Mouse (Mus musculus): ENCODE data around the gene Pkib.

Pkib gene

DNA sequence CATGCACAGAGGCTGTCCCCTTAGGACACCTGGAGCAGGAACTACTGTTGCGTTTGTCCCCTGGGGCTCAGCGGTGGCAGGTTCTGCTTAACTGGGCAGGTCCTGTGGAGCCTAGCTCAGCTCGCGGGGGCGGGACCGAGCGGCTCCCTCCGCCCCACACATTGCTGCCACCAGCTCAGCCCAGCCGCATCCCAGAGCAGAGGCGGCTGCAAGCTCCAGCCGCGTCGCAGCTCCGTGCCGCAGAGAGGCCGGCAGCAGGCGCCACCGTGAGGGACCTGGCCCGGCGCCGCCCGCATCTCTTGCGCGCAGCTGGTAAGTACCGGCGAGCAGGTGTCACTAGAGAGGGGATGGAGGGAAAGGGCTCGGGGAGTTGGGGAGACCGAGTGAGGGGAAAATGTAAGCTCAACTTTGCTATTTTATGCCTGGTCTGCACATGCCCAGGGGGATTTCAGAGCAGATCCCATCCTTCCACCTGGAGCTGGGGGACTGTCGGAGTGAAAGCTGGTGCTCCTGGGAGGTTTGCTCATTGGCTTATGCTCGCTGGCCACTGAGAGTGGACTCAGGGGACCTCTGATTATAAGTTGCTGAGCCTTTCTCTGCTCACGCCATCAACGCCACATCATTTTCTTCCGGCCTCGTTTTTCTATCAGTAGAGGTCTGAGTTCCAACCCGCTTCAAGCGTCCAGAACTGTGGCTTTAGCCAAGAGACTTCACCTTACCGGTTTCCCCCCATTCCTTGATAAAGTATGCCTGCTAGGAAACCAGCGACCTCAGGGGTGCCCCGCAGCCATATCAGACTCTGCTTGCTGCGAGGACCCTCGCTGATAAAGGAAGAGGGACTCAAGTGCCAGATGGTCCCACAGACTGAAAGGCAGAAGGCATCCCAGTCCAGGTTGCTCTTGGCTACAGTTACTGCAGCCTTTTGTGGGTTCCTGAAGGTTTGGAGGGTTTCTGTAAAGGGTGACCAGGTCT is at the start of gene Pkib:
Pkib (plus strand) TSS at position 86 of the 972 bp plus-strand sequence.
- DNase-seq = peak; percentile 42

DNA sequence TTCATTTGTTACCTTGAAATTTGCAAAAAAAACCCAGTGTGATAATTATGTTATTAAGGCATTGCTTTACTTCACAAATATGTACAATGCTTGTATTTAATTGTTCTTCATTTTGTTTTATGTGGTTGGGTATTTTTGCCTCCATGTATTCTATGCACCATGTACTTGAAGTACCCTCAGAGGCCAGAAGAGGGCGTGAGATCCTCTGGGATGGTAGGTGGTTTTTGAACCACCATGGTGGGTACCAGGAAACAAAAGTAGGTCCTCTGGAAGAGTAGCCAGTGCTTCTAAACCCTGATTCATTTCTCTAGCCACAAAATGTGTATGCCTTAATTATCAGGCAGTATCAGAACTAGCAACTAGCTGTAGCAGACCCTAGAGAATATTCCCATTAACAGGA is 47.9 kb upstream of the Pkib start:
- peak; percentile 7 for DNase-seq

DNA sequence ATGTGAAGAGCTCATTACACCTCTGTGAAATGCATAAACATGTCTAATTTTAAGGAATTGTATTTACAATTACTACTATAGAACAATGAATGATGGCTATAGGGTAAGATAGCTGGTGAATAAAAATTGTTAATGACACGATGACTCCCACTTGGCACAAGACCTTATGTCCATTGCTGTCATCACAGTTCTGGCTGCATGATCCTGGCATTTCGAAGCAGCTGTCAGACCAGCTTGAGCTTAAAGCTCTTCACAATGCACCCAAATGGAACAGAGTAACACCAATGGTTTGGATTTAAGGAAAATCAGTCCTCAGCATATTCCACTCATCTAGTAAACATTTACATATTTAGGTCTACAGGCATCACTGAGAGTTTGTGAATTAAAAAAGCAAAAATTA is 37.5 kb upstream of the Pkib start:
- DNase-seq = no peak

DNA sequence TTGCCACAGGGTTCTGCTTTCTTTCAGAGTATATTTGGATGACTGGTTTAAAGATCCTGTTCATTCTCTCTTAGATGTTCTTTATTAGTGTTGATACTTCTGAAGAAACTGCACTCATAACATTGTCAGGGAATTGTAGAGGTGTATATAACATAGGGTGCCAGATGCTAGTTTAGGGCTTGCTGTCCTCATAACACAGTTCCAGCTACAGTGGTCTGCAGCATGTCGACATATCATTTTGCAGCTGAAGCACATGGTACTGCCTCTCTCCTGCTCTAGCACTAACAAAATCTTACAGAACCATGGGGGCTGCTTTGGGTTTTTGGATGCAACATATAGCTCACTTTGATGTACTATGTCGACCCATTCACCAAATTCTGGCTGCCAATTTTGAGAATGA is 34.6 kb upstream of the Pkib start:
- DNase-seq = no peak

DNA sequence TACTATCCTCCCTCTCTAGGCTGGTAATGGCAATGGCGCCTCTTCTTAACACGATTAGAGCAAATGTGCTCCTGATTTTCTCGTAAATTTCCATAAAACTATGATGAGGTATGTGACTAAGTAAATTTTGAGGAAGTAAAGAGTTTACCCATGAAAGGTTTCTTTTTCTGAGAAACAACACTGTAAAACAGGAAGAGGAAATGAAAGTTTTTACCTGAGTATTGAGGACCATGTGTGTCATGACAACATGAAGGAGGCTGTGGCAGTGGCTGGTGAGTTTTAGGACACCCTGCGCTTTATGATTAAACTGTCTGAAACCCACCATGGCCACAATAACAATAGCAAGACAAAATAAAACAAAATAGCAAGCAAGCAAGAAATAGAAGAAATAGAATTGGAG is 28.8 kb upstream of the Pkib start:
- DNase-seq = no peak

DNA sequence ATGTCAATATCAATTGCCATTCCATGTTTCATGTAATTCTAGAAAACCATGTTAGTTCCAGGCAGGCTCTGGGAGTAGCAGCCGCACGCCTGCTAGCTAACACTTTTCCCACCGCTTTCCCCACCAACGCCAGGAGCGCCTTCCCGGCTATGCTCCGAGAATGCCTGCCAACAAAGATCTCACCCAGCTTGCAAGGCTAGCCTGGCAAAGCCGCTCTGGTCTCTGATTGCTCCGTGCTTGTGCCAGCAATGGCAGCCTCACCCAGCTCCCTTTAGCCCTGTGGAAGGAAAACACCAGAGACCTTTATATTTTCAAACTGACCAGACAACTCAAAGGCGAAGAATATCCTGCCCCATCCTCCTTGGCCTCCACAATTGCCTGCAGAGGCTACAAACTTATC is 8.5 kb upstream of the Pkib start:
- no peak for DNase-seq

DNA sequence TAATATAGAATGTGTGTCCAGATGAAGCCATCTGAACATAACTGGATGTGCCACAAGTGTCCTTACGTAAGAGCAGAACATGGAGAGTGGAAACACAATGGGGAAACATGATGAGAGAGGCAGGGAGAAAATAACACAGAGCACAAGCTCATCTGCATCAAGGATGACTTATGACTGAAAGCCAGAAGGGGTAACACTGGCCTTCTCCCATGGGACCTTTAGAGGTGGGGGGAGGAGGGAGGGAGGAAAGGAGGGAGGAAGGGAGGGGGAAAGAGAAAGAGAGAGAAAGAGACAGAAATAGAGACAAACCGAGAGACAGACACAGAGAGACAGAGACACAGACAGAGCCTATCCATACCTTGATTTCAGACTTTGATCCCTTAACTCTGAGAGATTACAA is 4.0 kb upstream of the Pkib start:
- no peak for DNase-seq

DNA sequence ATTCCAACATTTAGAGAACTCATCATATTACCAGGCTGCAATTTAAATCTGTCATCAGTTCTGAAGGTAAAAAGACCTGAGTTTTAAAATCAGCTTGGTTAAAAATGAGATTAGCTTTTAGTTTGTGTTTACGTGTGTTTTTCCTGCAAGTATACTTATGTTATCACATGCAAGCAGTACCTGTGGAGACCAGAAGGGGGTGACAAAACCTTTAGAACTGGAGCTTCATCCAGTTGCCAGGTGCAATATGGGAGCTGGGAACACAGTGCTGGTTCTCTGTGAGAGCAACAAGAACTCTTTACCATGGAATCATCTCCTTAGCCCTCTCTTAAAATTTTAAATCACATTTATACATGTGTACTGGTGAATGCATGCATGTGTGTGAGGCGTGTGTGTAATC is 1.2 kb upstream of the Pkib start:
- no peak for DNase-seq

DNA sequence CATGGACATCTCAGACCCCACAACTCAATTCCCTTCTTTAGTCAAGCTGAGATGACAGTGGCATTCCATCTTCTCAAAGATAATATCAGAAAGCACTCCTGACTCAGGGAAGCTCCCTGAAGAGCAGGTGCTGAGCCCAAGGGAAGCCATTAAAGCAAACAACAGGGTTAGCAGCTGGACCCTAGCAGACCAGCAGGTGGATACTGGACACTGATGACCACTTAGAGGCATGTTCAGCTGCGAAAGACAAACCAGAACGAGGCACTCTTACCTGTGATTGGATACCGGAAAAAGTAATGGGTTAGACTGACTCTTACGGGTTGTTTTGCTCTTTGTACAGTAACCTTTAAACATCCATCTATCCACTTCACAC is 1.1 kb downstream of the Pkib start:
- DNase-seq = no peak

DNA sequence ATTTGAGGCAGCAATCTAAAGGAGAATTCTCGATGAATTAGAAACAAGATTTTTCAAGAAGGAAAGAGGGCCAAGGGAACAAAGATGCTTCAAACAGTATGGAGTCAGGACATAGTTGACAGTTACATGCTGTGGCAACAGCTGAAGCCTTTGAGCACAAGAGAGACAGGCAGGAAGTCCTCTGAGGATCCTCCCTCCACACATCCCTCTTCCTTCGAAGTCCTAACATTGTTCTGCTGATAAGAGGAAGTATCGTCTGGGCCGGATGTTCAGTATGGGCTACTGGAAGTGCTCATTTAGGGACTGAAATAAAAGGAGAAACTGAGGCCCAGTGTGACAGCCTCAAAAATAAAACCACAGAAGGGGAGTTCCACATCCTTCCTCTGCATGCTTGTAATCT is 5.2 kb downstream of the Pkib start:
- DNase-seq = no peak

DNA sequence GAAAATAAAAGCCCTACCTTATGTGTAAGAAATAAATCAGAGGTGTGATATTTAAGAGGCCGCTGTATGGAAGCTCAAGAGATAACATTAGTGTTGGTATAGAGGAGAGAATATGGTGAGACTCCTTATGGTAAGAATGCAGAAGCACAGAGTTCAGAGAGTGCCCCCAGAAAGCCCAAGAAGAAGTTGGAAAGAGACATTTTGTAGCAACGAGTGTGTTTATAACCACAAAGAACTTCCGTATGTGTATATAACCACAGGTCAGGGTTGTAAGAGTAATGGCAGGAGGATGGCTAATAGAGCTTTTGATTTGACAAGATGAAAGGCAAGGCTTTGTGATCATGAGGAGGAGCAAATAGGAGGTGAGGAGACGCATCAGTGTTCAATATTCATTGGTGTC is 6.5 kb downstream of the Pkib start:
- no peak for DNase-seq

DNA sequence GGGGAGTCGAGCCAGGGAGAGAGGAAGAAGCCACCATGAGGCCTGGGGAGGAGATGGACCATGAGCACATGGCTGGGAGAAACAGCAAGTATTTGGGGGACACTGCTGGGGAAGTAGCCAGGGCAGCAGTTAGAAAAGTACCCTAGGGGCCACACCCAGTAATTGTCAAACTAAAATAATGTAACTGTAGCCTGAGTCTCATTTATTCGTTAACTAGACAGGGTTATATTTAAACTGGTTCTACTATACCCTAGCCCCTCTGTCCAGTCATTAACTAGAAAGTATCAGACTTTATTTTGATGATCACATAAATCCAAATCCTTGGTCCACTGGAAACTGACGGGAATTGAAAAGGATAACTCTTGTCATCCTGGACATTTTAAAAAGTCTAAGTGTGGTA is 7.8 kb downstream of the Pkib start:
- DNase-seq = no peak

DNA sequence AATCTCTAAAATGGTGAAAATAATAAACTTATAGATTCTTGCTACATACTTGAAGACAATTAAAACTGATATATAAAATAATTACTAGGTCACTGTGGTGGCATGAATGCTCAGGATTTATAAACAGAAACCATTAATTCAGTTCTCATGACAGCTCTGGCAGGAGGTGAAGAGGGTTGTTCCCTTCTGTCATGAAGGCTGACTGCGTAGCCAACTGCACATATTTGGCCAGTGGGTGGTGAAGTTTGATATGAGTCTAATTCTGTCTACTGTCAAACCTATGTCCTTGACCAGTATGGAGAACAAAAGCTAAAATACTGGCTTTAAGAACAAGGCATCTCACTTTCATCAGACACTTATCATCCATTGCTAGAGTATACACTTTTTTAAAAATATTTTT is 21.5 kb downstream of the Pkib start:
- DNase-seq = no peak

DNA sequence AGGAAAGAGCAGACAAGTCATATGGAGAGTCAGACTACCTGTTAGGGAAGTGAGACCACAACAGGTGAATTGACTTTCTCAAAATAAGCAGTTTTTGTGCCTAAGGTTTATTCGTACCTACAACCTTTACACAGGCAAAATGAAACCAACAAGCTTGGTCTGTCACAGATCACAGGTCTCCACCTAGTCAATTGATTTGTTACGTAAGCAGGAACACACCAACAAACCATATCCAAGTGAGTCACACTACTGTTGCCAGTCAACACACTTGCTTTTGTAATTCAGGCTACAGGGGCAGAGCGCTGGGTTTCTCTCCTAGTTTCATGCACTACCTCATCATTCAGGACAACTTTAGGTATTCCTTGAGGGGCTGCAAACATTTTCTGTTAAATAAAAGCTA is 28.7 kb downstream of the Pkib start:
- DNase-seq = no peak

DNA sequence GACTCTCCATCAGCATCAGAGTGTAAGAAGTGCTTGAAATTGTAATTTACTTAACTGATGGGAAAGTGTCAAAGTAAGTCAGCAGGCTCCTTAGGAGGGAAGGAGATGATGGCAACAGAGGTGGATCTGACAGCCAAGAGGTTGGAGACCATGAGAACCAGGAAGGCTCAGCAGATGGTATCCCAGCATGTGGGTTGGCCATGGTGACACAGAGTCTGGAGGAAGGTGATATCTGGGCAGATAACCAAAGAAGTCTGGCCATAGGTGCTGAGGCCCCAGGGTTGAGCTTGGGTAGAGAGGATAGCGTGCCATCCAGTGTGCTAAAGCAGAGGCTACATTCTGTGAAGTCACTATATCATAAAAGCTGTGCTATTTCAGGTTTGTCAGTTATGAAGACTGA is 32.0 kb downstream of the Pkib start:
- no peak for DNase-seq

DNA sequence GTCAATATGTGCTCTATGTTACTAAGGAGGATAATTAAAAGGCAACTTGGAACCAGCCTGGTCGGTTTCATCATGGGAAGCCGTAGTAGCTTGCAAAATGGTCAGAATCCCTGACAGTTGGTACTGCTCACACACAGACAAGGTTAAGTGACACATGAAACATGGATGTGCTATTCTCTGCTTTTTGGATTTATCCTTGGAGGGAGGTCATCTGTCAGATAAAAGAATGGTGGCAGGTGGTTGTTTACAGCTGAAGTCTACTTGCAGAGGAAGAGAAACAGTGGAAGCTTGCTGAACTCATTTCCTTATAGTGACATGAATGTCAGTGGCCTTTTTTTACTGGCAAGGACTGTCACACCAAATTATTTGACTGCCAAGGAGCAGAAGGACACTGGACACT is 32.5 kb downstream of the Pkib start:
- DNase-seq = no peak

DNA sequence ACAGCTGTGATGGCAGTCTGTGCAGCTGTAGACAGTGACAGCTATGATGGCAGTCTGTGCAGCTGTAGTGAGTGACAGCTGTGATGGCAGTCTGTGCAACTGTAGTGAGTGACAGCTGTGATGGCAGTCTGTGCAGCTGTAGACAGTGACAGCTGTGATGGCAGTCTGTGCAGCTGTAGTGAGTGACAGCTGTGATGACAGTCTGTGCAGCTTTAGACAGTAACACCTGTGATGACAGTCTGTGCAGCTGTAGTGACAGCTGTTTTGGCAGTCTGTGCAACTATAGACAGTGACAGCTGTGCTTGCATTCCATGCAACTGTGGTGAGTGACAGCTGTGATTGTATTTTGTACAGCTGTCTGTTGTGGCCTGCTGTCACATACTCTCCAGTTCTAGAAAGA is 44.0 kb downstream of the Pkib start:
- no peak for DNase-seq

DNA sequence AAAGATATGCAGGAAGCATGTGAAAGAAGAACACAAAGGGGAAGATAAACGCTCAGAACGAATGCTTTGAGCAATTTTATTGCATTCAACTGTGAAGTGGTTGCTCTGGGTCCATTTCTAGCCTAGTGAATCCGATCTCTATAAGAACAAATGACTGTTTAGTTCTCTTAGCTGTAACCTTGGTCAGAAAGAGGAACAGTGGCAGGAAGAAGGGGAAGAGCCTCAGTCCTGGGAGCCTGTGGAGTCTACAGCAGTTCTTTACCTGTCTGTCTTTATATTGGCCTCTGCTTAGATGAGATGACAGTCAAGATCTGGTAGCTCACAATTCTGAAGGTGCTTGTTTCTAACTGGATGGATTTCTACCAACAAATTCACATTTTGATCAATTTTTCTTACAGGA is 56.2 kb downstream of the Pkib start:
- no peak for DNase-seq

DNA sequence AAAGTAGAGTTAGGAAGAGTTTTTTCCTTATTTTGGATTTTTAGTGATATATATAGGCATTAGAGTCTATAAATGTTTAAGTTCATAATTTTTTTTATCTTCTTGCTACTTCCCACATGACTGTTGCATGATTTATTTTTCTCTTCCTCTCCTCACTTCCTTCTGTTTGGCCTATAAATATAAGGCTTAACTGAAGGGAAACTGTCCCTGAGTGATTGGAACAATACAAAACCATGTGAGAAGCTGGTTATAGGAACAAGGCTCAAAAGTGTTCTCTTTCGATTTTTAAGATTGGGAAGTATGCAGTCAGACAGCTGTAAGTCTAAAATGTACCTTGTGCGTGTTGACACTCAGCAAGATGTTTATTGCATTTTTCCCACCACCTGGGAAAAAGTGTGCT is 58.4 kb downstream of the Pkib start:
- DNase-seq = no peak

DNA sequence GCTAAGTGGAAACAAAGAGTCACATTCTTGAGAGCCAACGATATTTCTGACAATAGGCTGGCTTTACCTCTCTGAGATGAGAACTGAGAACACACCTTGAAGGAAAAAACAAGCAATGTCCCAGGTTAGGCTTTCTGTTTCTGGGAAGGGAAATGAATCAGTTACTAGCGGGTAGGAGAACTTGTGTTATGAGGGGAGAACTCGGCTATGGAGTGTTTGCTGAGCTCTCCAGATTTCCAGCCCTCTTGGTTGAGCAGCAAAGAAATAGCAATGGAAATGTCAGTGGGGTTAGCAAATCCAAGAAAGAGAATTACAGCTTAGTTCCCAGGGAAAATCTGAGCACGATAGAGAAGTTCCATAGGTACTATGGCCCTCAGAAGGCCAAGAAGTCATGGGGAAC is 70.5 kb downstream of the Pkib start:
- no peak for DNase-seq

DNA sequence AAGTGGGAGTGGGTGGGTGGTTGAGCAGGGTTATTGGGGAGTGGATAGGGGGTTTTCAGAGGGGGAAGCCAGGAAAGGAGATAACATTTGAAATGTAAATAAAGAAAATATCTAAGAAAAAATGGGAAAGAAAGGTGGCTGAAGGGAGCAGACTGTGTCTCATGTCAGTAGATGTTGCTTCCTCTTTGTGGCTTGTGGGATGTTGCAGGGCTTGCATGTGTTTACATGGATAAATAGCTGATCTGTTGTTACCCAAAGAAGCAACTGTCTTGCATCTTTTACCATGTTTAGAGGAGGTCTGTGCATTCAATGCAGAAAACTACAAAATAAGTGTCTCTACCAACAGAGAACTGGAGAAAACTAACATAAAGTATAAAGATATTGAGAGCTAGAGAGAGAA is 89.3 kb downstream of the Pkib start:
- DNase-seq = no peak

DNA sequence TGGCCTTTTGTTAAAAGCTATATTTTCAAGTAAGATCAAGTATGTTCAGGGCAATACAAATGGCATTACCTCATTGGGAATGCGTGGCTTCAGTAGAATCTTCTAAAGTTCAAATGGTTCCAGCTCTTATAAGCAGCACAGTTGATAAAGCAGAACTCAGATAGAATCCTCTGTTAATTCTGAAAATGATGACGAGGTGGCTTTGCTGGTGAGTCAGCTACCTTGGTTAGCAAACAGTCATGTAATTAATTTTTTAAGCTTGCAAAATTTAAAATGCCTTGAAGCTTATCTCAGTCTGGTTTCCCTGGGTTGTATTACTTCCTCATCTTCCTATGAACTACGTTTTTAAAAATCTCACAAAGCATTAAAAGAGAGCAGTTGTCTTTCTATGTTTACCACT is 90.6 kb downstream of the Pkib start:
- DNase-seq = no peak

DNA sequence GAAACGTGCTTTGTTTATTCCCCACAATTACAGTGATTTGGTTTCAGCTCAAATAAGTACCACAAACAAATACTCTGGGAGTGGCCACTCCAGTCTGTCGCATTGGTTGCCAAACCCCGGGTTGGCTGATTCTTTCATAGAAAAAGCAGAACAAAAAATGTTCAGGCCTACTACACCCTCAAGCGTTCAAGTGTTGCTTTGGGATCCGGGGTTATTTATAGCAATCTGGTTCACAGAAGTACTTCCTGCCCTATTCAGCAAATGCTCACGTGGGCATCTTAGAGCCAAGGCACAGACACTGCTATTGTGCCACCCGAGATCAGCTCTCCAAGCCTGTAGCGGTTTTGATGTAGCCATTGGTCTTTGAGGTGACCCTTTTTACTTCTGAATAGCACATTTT is 95.9 kb downstream of the Pkib start:
- peak; percentile 16 for DNase-seq

DNA sequence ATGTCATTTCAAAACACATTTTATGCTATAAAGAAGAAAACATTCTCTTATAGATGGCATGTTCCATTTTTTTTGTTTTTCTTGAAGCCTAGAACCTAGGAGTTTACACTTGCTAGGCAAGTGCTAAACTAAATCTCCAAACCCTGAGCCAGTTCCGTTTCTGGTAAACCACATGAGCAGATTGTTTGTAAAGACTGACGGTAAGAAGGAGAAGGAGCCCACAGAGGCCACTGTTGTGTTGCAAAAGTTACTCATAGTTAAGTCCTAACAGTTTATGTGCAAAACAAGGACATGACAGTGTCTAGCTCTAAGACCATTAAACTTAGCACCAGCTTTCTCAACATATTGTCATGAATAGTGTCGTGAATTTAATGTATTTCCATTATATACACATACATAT is 99.9 kb downstream of the Pkib start:
- no peak for DNase-seq

DNA sequence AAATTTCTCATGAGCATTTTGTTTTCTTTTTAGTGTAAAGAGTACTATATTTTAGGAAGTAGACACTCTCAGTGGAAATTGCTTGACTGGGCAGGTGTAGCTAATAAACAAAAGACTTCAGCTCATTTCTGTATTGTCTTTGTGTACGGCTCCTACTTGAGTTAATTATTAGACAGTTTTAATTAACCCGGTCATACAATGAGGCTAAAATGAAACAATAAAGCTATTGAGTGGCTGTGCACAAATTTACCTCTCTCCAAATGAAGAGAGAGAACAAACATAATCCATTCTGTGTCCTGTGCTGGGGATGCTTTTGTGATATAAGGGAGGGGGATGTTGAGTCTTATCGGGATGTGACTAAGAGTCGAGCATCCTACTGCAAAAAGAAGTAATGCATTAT is 109.0 kb downstream of the Pkib start:
- DNase-seq = no peak
